Mouse (Mus musculus) liver, embryonic 14 days (tissue): Measurements from ENCODE around the gene Kat2a. TPM values are rescaled to one million over a fixed set of nuclear protein-coding genes. Genes with fewer than 3 reads are reported as not detected.

Experiments
- polyA plus RNA-seq: library from polyadenylated mRNA; depleted of rRNA; stranded (reverse); fragments of >200 nt; gene quantifications from 2 replicates; pipeline ENCODE4 v1.2.3, GENCODE M21; 2012; rRNA removed

Gene Kat2a
- 12.3 and 13.4 TPM in 2 replicates for polyA plus RNA-seq

GRCm38 (mm10) chr11:100711783-100712615 is at the start of gene Kat2a:
Gene Kat2a (minus strand): TSS chr11:100712465.

GRCm38 (mm10) chr11:100759611-100760233 is 47.5 kb upstream of the Kat2a start, which contains the start of gene Kcnh4:
Gene Kcnh4 (minus strand): TSS chr11:100759942.

GRCm38 (mm10) chr11:100738066-100738604 is 25.9 kb upstream of the Kat2a start, which contains the start of gene Rab5c:
Gene Rab5c (minus strand): TSS chr11:100738215.

GRCm38 (mm10) chr11:100713735-100714533 is 1.7 kb upstream of the Kat2a start, which contains the start of gene Hspb9:
Gene Hspb9 (plus strand): TSS chr11:100713850.

GRCm38 (mm10) chr11:100703851-100704531 is 8.3 kb downstream of the Kat2a start, which contains the start of gene Dhx58:
Gene Dhx58 (minus strand): TSS chr11:100704271.

GRCm38 (mm10) chr11:100692164-100692616 is 20.1 kb downstream of the Kat2a start, which contains the start of gene Zfp385c:
Gene Zfp385c (minus strand): TSS chr11:100692455.

Other genes with a start within 250 kb of the Kat2a start
- gene Klhl11, start 239.7 kb downstream of the Kat2a start, polyA plus RNA-seq: 1.5 and 1.6 TPM in 2 replicates
- 41.9 and 48.7 TPM in 2 replicates for gene Acly, start 184.5 kb downstream of the Kat2a start, polyA plus RNA-seq
- 0.01 and 0.03 TPM in 2 replicates for gene Ttc25, start 166.9 kb downstream of the Kat2a start, polyA plus RNA-seq
- gene Cnp, start 137.6 kb downstream of the Kat2a start, polyA plus RNA-seq: 5.7 and 6.5 TPM in 2 replicates
- 13.4 and 15.3 TPM in 2 replicates for gene Nkiras2, start 93.2 kb downstream of the Kat2a start, polyA plus RNA-seq
- 69.6 and 74.3 TPM in 2 replicates for gene Dnajc7, start 92.3 kb downstream of the Kat2a start, polyA plus RNA-seq
- gene Zfp385c, start 20.0 kb downstream of the Kat2a start, polyA plus RNA-seq: 0.01 TPM in 1 of 2 replicates, not detected in the other
- 1.7 and 2.4 TPM in 2 replicates for gene Dhx58, start 8.2 kb downstream of the Kat2a start, polyA plus RNA-seq
- not detected in 2 replicates for gene Hspb9, start 1.4 kb upstream of the Kat2a start, polyA plus RNA-seq
- gene Rab5c, start 25.8 kb upstream of the Kat2a start, polyA plus RNA-seq: 91.8 and 106 TPM in 2 replicates
- not detected in 2 replicates for gene Kcnh4, start 47.5 kb upstream of the Kat2a start, polyA plus RNA-seq
- not detected in 2 replicates for gene Hcrt, start 50.5 kb upstream of the Kat2a start, polyA plus RNA-seq
- 1.9 and 2.3 TPM in 2 replicates for gene Ghdc, start 58.5 kb upstream of the Kat2a start, polyA plus RNA-seq
- gene Stat5b, start 138.3 kb upstream of the Kat2a start, polyA plus RNA-seq: 11.0 and 13.0 TPM in 2 replicates
- gene Stat5a, start 146.9 kb upstream of the Kat2a start, polyA plus RNA-seq: 6.8 and 8.9 TPM in 2 replicates
- 17.2 and 19.3 TPM in 2 replicates for gene Stat3, start 227.1 kb upstream of the Kat2a start, polyA plus RNA-seq